Mouse (Mus musculus) spleen, adult 2 months (tissue): ENCODE measurements around the gene Prkce.

ENCODE experiments used
- CTCF ChIP-seq: fragments of 200-500 bp; IDR thresholded peaks from 2 replicates; pipeline ENCODE4 v1.5.1; 2011; ENCODE audit warnings: mild to moderate bottlenecking, inconsistent platforms; ENCODE audit not compliant: insufficient read depth, insufficient read length, insufficient replicate concordance; ENCODE audit errors: extremely low read depth
- POLR2A ChIP-seq: fragments of 200-500 bp; IDR thresholded peaks from 2 replicates; pipeline ENCODE4 v1.6.1; 2011; ENCODE audit warnings: low read depth, low read length, inconsistent platforms

DNA sequence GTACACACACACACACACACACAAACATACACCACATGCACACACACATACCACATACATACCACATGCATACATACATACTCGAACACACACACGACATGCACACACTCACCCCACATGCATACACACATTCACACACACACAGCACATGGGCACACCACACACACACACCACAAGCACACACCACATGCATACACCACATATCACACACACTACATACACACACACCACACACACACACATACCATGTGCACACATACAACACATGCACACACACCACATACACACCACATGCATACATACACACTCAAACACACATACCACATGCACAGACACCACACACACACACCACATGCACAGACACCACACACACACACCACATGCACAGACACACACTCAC, 268.4 kb downstream of the Prkce start:
- TF ChIP-seq CTCF, result no peak
- TF ChIP-seq POLR2A, result no peak
